Mouse (Mus musculus) lung, postnatal 0 days (tissue): ENCODE data around the gene Jmjd1c.

Experiments
- CTCF ChIP-seq: IDR thresholded peaks from 2 replicates; pipeline ENCODE4 v1.5.1; 2016; ENCODE audit warnings: antibody characterized with exemption, mild to moderate bottlenecking
- EP300 ChIP-seq: IDR thresholded peaks from 2 replicates; pipeline ENCODE4 v1.6.1; 2016; ENCODE audit warnings: antibody characterized with exemption, mild to moderate bottlenecking, control low read depth

DNA sequence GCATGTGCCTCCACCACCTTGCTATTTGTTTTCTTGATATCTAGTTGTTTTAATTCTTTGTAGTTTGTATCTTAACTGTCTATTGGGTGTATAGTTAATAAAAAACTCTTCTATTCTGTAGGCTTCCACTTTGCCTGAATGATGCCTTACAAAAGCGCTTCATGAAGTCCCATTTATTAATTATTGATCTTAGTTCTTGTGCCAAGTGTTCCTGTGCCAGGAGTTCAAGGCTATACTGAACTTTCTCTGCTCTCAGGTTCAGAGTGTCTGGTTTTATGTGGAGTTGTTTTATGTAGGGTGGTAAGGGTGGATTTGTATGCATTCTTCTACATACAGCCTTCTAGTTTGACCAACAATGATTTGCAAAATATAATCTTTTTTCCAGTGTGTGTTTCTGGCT lies 99.7 kb downstream of the Jmjd1c start:
- TF ChIP-seq CTCF = no peak
- TF ChIP-seq EP300 = no peak
